Mouse (Mus musculus) cortical plate, adult 2 months (tissue): Measurements from ENCODE around the gene Slc25a35. TPM values are rescaled to one million over a fixed set of nuclear protein-coding genes. Genes with fewer than 3 reads are reported as not detected.

Experiments used
- H3K27ac ChIP-seq: fragments of 200-500 bp; 2 replicates; pipeline ENCODE4 v1.5.1; 2012; ENCODE audit warnings: low read length, control low read depth, inconsistent platforms; ENCODE audit not compliant: insufficient read depth
- H3K4me1 ChIP-seq: fragments of 200-500 bp; 2 replicates; pipeline ENCODE4 v1.6.1; 2011; ENCODE audit warnings: low read length; ENCODE audit not compliant: control insufficient read depth, insufficient read depth
- H3K4me3 ChIP-seq: fragments of 200-500 bp; 2 replicates; pipeline ENCODE4 v1.5.1; 2011; ENCODE audit warnings: mild to moderate bottlenecking, low read length, control low read depth; ENCODE audit not compliant: insufficient read depth
- CTCF ChIP-seq: fragments of 200-500 bp; IDR thresholded peaks from 2 replicates; pipeline ENCODE4 v1.5.1; 2011; ENCODE audit warnings: mild to moderate bottlenecking, control low read depth, low read length; ENCODE audit not compliant: insufficient read depth; ENCODE audit errors: extremely low read depth
- POLR2A ChIP-seq: fragments of 200-500 bp; IDR thresholded peaks from 2 replicates; pipeline ENCODE4 v1.6.1; 2011; ENCODE audit warnings: mild to moderate bottlenecking, low read length, control low read depth; ENCODE audit not compliant: insufficient read depth; ENCODE audit errors: extremely low read depth
- polyA plus RNA-seq: library from polyadenylated mRNA; depleted of rRNA; stranded (reverse); fragments of >200 nt; gene quantifications from 2 replicates; pipeline ENCODE4 v1.2.3, GENCODE M21; 2012; rRNA removed

Slc25a35 gene
- polyA plus RNA-seq, 1 experiment = 12.8 TPM

GRCm38 (mm10) chr11:69016755-69017154 lies 48.8 kb downstream of the Slc25a35 start:
- H3K27ac ChIP-seq = no peak overlapping the region
- peaks cover 4% of the 10 kb centered on the region for H3K4me1 ChIP-seq
- TF ChIP-seq POLR2A = no peak
- no peak for TF ChIP-seq CTCF
- H3K4me3 ChIP-seq = peak overlapping the region; percentile 48

- H3K4me1 ChIP-seq = peaks cover 4% of the 10 kb centered on the region
- H3K4me3 ChIP-seq = no peak overlapping the region
- no peak overlapping the region for H3K27ac ChIP-seq
- no peak for TF ChIP-seq CTCF
- no peak for TF ChIP-seq POLR2A
These were observed 52.8 kb downstream of the Slc25a35 start for GRCm38 (mm10) chr11:69020691-69021090.

Other genes with a start within 250 kb of the Slc25a35 start
- gene Ndel1, start 96.3 kb upstream of the Slc25a35 start, polyA plus RNA-seq = 102 and 103 TPM in 2 replicates
- 0.04 and 0.06 TPM in 2 replicates for gene Rnf222, start 79.6 kb upstream of the Slc25a35 start, polyA plus RNA-seq
- 1,839 and 1,926 TPM in 2 replicates for gene Rpl26, start 66.5 kb upstream of the Slc25a35 start, polyA plus RNA-seq
- gene Odf4, start 41.0 kb upstream of the Slc25a35 start, polyA plus RNA-seq = 0.79 and 1.2 TPM in 2 replicates
- 27.5 and 32.5 TPM in 2 replicates for gene Arhgef15, start 10.7 kb upstream of the Slc25a35 start, polyA plus RNA-seq
- 33.8 and 37.5 TPM in 2 replicates for gene Rangrf, start 7.1 kb downstream of the Slc25a35 start, polyA plus RNA-seq
- gene Pfas, start 40.3 kb downstream of the Slc25a35 start, polyA plus RNA-seq = 17.6 and 20.9 TPM in 2 replicates
- gene Ctc1, start 47.8 kb downstream of the Slc25a35 start, polyA plus RNA-seq = 47.0 and 50.0 TPM in 2 replicates
- 0.57 and 1.2 TPM in 2 replicates for gene Aurkb, start 77.5 kb downstream of the Slc25a35 start, polyA plus RNA-seq
- 32.5 and 34.1 TPM in 2 replicates for gene Borcs6, start 91.6 kb downstream of the Slc25a35 start, polyA plus RNA-seq
- gene Tmem107, start 102.7 kb downstream of the Slc25a35 start, polyA plus RNA-seq = 20.6 and 21.4 TPM in 2 replicates
- 1,153 and 1,156 TPM in 2 replicates for gene Vamp2, start 120.4 kb downstream of the Slc25a35 start, polyA plus RNA-seq
- gene Per1, start 127.1 kb downstream of the Slc25a35 start, polyA plus RNA-seq = 48.3 and 57.6 TPM in 2 replicates
- gene Hes7, start 152.3 kb downstream of the Slc25a35 start, polyA plus RNA-seq = 0.50 and 0.83 TPM in 2 replicates
- gene 9130213A22Rik, start 154.5 kb downstream of the Slc25a35 start, polyA plus RNA-seq = 2.1 and 2.3 TPM in 2 replicates
- 8.7 and 11.6 TPM in 2 replicates for gene Aloxe3, start 157.8 kb downstream of the Slc25a35 start, polyA plus RNA-seq
- gene Alox12b, start 188.9 kb downstream of the Slc25a35 start, polyA plus RNA-seq = 4.4 and 5.4 TPM in 2 replicates
- gene Alox8, start 229.7 kb downstream of the Slc25a35 start, polyA plus RNA-seq = 2.2 and 2.7 TPM in 2 replicates